Mouse (Mus musculus): ENCODE measurements at regions not wholly inside any gene's neighbourhood (a gene's known extent, or its start where the extent isn't known, plus 50 kb on each side); places are given as distances from the start of the nearest gene placed in this dataset.

GRCm38 (mm10) chr7:133199046-133199445, 74.9 kb upstream of the Ctbp2 start:
- Histone ChIP-seq H3K4me3 (replicated peaks; ENCODE audit: low read length) (no peak overlapping the region), H3K4me1 (replicated peaks; ENCODE audit: control insufficient read depth, insufficient read depth, low read length) (peaks cover 4% of the 10 kb centered on the region; the same call in 1 of the 2 replicates), H3K9me3 (ENCODE audit: control insufficient read depth, low read length) (no peaks in the 10 kb centered on the region), H3K27ac (no peak overlapping the region), H3K9ac (no peak overlapping the region), H3K27me3 (ENCODE audit: control insufficient read depth, insufficient read depth, low read length) (no peaks in the 10 kb centered on the region), H3K4me2 (replicated peaks) (no peak overlapping the region), H3K36me3 (replicated peaks; ENCODE audit: control insufficient read depth, insufficient read depth) (no peaks in the 10 kb centered on the region)
- no peak for DNase-seq (ENCODE audit: low spot score)
- WGBS, result 69% methylated on average over 4 of the region's 4 CpGs
- ATAC-seq (ENCODE audit: low FRiP score), result no peak

- DNase-seq (ENCODE audit: low spot score) (peak; percentile 49), ATAC-seq (ENCODE audit: low FRiP score) (no peak)
- no peak overlapping the region for H3K4me2 ChIP-seq (replicated peaks)
- H3K4me1 ChIP-seq (replicated peaks; ENCODE audit: control insufficient read depth, insufficient read depth, low read length), result peaks cover 8% of the 10 kb centered on the region; the same call in 1 of the 2 replicates
- H3K36me3 ChIP-seq (replicated peaks; ENCODE audit: control insufficient read depth, insufficient read depth), result no peaks in the 10 kb centered on the region
- H3K27ac ChIP-seq, result peak overlapping the region; percentile 39; the same call in 1 of the 2 replicates
- no peak overlapping the region for H3K9ac ChIP-seq
- WGBS, result 35% methylated on average over 7 of the region's 7 CpGs
- H3K9me3 ChIP-seq (ENCODE audit: control insufficient read depth, low read length), result no peaks in the 10 kb centered on the region
- no peak overlapping the region for H3K4me3 ChIP-seq (replicated peaks; ENCODE audit: low read length)
- H3K27me3 ChIP-seq (ENCODE audit: control insufficient read depth, insufficient read depth, low read length), result 0 out of 2 replicates have a peak, but pooled peaks cover 4% of the 10 kb centered on the region
These were observed 65.8 kb upstream of the Ctbp2 start for GRCm38 (mm10) chr7:133189880-133190462.

- Histone ChIP-seq H3K4me2 (replicated peaks) (peak overlapping the region; percentile 28), H3K4me1 (replicated peaks; ENCODE audit: control insufficient read depth, insufficient read depth, low read length) (peaks cover 10% of the 10 kb centered on the region; the same call in 1 of the 2 replicates), H3K36me3 (replicated peaks; ENCODE audit: control insufficient read depth, insufficient read depth) (no peaks in the 10 kb centered on the region), H3K27ac (0 out of 2 replicates have a peak overlapping the region, but pooled peaks have one; percentile 47), H3K4me3 (replicated peaks; ENCODE audit: low read length) (no peak overlapping the region), H3K27me3 (ENCODE audit: control insufficient read depth, insufficient read depth, low read length) (no peaks in the 10 kb centered on the region), H3K9ac (no peak overlapping the region), H3K9me3 (ENCODE audit: control insufficient read depth, low read length) (no peaks in the 10 kb centered on the region)
- 18% methylated on average over 12 of the region's 12 CpGs for WGBS
- no peak for ATAC-seq (ENCODE audit: low FRiP score)
- DNase-seq (ENCODE audit: low spot score), result peak; percentile 39
These were observed 61.9 kb upstream of the Ctbp2 start for GRCm38 (mm10) chr7:133185931-133186601.

- WGBS, result 52% methylated on average over 16 of the region's 16 CpGs
- H3K4me3 ChIP-seq (replicated peaks; ENCODE audit: low read length), result peak overlapping the region; percentile 21
- DNase-seq (ENCODE audit: low spot score) (no peak), ATAC-seq (ENCODE audit: low FRiP score) (peak; percentile 34; the same call in 1 of the 2 replicates)
- no peaks in the 10 kb centered on the region for H3K9me3 ChIP-seq (ENCODE audit: control insufficient read depth, low read length)
- H3K9ac ChIP-seq, result 0 out of 2 replicates have a peak overlapping the region, but pooled peaks have one; percentile 26
- peak overlapping the region; percentile 39 for H3K4me2 ChIP-seq (replicated peaks)
- H3K27ac ChIP-seq, result peak overlapping the region; percentile 47
- H3K27me3 ChIP-seq (ENCODE audit: control insufficient read depth, insufficient read depth, low read length), result no peaks in the 10 kb centered on the region
- H3K4me1 ChIP-seq (replicated peaks; ENCODE audit: control insufficient read depth, insufficient read depth, low read length), result peaks cover 10% of the 10 kb centered on the region; the same call in 1 of the 2 replicates
- no peaks in the 10 kb centered on the region for H3K36me3 ChIP-seq (replicated peaks; ENCODE audit: control insufficient read depth, insufficient read depth)
These were observed 60.9 kb upstream of the Ctbp2 start for GRCm38 (mm10) chr7:133184905-133185594.

- Histone ChIP-seq H3K4me3 (replicated peaks; ENCODE audit: low read length) (no peak overlapping the region), H3K27me3 (ENCODE audit: control insufficient read depth, insufficient read depth, low read length) (no peaks in the 10 kb centered on the region), H3K27ac (no peak overlapping the region), H3K36me3 (replicated peaks; ENCODE audit: control insufficient read depth, insufficient read depth) (no peaks in the 10 kb centered on the region), H3K9me3 (ENCODE audit: control insufficient read depth, low read length) (no peaks in the 10 kb centered on the region), H3K4me2 (replicated peaks) (no peak overlapping the region), H3K9ac (no peak overlapping the region), H3K4me1 (replicated peaks; ENCODE audit: control insufficient read depth, insufficient read depth, low read length) (peaks cover 9% of the 10 kb centered on the region; the same call in 1 of the 2 replicates)
- no peak for DNase-seq (ENCODE audit: low spot score)
- no peak for ATAC-seq (ENCODE audit: low FRiP score)
- WGBS, result 54% methylated on average over 2 of the region's 2 CpGs
These were observed 57.2 kb upstream of the Ctbp2 start for GRCm38 (mm10) chr7:133181388-133181787.

- DNase-seq (ENCODE audit: low spot score), result no peak
- WGBS, result 87% methylated on average over 4 of the region's 4 CpGs
These were observed 53.0 kb upstream of the Ctbp2 start for GRCm38 (mm10) chr7:133177179-133177575.

GRCm38 (mm10) chr7:133176256-133177178, 52.4 kb upstream of the Ctbp2 start:
- Histone ChIP-seq H3K4me3 (replicated peaks; ENCODE audit: low read length) (no peak overlapping the region), H3K9ac (no peak overlapping the region), H3K4me1 (replicated peaks; ENCODE audit: control insufficient read depth, insufficient read depth, low read length) (0 out of 2 replicates have a peak, but pooled peaks cover 4% of the 10 kb centered on the region), H3K27me3 (ENCODE audit: control insufficient read depth, insufficient read depth, low read length) (no peaks in the 10 kb centered on the region), H3K36me3 (replicated peaks; ENCODE audit: control insufficient read depth, insufficient read depth) (no peaks in the 10 kb centered on the region), H3K4me2 (replicated peaks) (no peak overlapping the region), H3K27ac (no peak overlapping the region), H3K9me3 (ENCODE audit: control insufficient read depth, low read length) (no peaks in the 10 kb centered on the region)
- no peak for ATAC-seq (ENCODE audit: low FRiP score)
- DNase-seq (ENCODE audit: low spot score), result no peak
- WGBS, result 63% methylated on average over 10 of the region's 10 CpGs

More at GRCm38 (mm10) chr7:133177179-133177575, 53.0 kb upstream of the Ctbp2 start:
- H3K4me3 ChIP-seq (replicated peaks; ENCODE audit: low read length), result no peak overlapping the region
- no peaks in the 10 kb centered on the region for H3K9me3 ChIP-seq (ENCODE audit: control insufficient read depth, low read length)
- no peaks in the 10 kb centered on the region for H3K36me3 ChIP-seq (replicated peaks; ENCODE audit: control insufficient read depth, insufficient read depth)
- ATAC-seq (ENCODE audit: low FRiP score), result no peak
- H3K27ac ChIP-seq, result no peak overlapping the region
- no peak overlapping the region for H3K9ac ChIP-seq
- H3K27me3 ChIP-seq (ENCODE audit: control insufficient read depth, insufficient read depth, low read length), result no peaks in the 10 kb centered on the region
- H3K4me2 ChIP-seq (replicated peaks), result no peak overlapping the region
- H3K4me1 ChIP-seq (replicated peaks; ENCODE audit: control insufficient read depth, insufficient read depth, low read length), result 0 out of 2 replicates have a peak, but pooled peaks cover 4% of the 10 kb centered on the region
